Mouse (Mus musculus) megakaryocyte-erythroid progenitor cell, adult 5-6 weeks (primary cell): ENCODE data around the gene Mat2a. TPM values are rescaled to one million over a fixed set of nuclear protein-coding genes. Genes with fewer than 3 reads are reported as not detected.

Source experiments
- ATAC-seq: replicated peaks from 2 replicates; pipeline ENCODE4 v1.8.0; 2016; ENCODE audit warnings: mild to moderate bottlenecking, inconsistent platforms; ENCODE audit not compliant: severe bottlenecking, poor library complexity, low FRiP score, low TSS enrichment
- total RNA-seq, 2 experiments: library from RNA; stranded (forward) in 1 of 2; stranded (reverse) in 1 of 2; fragments of 200-1000, 215-1000 nt in 1 of 2; fragments of >200 nt in 1 of 2; fragmentation: Nextera tagmentation in 1 of 2; gene quantifications; 2 replicates each; pipeline ENCODE4 v1.2.3; 2014 to 2017

Mat2a gene
- total RNA-seq, 2 experiments from 2014 or later = 235 to 732 TPM

- ATAC-seq = no peak
Observed at GRCm38 (mm10) chr6:72425646-72426045, 13.7 kb downstream of the Mat2a start.

DNA sequence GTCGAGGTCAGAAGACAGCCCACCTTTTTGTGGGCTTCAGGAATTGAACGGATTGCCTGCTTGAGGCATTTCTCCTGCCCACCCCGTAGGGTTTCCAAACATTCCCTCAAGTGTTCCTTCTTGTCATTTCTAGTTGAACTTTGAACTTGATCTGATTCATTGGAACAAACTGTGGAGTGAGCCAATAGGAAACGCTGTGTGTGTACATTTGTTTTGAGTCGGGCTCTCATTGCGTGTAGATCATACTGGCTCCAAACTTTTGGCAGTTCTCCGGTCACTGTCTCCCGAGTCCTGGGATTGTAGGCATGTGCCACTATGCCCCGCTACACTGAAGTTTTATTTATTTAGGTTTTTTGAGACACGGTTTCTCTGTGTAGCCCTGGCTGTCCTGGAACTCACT lies 18.5 kb downstream of the Mat2a start:
- no peak for ATAC-seq

GRCm38 (mm10) chr6:72419806-72420205 lies 19.6 kb downstream of the Mat2a start:
- no peak for ATAC-seq

GRCm38 (mm10) chr6:72418279-72418678 lies 21.1 kb downstream of the Mat2a start:
- ATAC-seq = no peak

DNA sequence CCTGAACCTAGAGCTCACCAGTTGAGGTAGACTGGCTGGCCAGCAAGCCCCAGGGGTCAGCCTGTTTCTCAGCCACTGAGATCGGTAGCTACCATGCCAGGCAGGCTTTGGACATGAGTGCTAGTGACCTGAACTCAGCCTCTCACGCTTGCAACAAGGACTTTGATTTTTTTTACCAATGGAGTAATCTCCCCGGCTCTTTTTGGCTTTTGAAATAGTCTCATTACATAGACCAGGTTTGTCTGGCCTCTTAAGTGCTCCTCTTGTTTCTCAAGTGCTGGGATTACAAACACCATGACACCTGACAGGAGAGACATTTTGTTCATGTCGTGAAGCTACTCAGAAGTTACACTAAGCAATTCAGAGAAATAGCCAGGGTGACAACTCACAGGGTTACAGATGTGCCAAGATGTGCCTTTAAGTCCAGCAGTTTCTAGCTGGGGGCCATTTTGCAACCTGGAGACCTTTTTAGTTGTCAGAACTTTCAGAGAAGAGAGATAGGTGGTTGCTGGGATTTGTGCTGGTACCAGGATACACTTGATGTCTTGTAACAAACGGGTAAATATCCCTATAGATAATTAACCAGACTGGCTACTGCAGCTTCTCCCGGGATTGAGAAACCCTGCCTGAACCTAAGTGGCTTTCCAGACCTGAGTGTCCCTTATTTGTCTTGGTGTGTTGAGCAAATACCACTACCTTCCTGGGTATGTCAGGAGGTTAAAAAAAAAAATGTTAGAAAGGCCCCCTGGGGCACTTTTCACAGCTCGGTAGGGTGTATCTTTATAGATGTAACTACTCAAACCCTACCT lies 23.2 kb downstream of the Mat2a start:
- no peak for ATAC-seq

GRCm38 (mm10) chr6:72415181-72415580 lies 24.2 kb downstream of the Mat2a start:
- no peak; the same call in 1 of the 2 replicates for ATAC-seq

GRCm38 (mm10) chr6:72414076-72414756 lies 25.1 kb downstream of the Mat2a start, which contains the start of gene Ggcx:
Gene Ggcx (plus strand): TSS chr6:72414308.
- peak; percentile 94 for ATAC-seq

- ATAC-seq = no peak
Observed at GRCm38 (mm10) chr6:72410518-72410917, 28.8 kb downstream of the Mat2a start.

- no peak for ATAC-seq
Observed at GRCm38 (mm10) chr6:72410003-72410402, 29.4 kb downstream of the Mat2a start.

DNA sequence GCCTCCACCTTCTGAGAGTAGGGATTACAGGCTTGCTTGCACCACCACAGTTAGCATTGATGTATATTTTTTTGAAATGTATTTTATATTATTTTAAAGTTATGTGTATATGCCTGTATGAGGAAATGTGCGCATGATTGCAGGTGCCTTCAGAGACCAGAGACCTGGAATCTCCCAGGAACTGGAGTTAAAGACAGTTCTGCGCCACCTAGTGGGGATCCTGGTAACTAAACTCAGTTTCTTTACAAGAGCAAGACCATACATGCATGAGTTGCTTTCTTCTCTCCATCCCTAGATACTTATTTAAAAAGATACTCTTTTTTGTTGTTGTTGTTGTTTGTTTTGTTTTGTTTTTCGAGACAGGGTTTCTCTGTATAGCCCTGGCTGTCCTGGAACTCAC lies 29.8 kb downstream of the Mat2a start:
- ATAC-seq = no peak

DNA sequence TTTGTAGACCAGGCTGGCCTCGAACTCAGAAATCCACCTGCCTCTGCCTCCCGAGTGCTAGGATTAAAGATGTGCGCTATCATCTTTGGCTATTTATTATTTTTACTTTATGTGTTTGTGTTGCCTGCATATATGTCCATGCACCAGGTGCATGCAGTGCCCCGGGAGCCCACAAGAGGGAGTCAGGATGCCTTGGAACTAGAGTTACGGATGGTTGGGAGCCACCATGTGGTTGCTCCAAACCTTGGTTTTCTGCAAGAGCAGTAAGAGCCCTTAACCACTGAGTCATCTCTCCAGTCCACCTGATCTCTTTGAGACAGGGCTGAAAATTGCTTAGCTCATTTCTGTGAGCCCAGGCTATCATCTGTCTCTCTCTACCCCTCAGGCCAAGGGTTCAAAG lies 32.2 kb downstream of the Mat2a start:
- peak; percentile 96 for ATAC-seq

GRCm38 (mm10) chr6:72405356-72405755 lies 34.0 kb downstream of the Mat2a start:
- ATAC-seq = no peak

DNA sequence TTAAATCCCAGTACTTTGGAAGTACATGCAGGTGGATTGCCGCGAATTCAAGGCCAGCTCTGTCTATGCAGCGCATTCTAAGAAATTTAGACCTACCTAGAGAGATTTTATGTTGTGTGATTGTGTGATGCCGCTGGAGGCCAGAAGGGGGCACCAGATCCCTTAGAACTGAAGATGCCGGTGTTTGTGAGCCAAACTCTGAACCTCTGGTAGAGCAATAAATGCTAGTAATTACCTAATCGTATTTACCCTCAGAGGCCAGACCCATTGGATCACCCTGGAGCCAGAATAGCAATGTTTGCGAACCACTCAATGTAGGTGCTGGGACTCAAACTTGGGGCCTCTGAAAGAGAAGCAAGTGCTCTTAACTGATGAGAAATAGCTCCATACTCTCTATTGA lies 37.5 kb downstream of the Mat2a start:
- peak; percentile 72 for ATAC-seq

GRCm38 (mm10) chr6:72399967-72400366 lies 39.4 kb downstream of the Mat2a start:
- no peak for ATAC-seq

DNA sequence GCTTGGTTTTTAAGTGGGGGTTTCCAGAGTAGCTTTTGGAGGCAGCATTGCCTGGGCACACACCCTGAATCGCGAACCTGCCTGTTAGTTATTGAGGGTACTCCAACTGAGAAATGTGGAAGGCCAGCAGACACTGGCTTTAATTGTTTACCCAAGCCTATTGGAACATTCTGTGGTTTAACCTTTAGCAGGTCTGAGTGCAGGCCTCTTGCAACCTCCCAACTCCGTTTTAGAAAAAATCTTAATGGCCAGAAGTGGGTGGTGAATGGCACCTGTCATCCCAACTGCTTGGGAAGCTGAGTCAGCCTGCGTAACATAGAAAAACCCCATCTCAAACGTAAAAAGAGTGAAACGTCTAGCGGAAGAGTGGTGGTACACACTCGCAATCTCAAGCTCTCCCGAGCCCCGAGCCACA lies 42.5 kb downstream of the Mat2a start:
- ATAC-seq = no peak

- no peak for ATAC-seq
Observed at GRCm38 (mm10) chr6:72392341-72392740, 47.0 kb downstream of the Mat2a start.

GRCm38 (mm10) chr6:72390795-72391521 lies 48.4 kb downstream of the Mat2a start:
- ATAC-seq = peak; percentile 20; the same call in 1 of the 2 replicates

DNA sequence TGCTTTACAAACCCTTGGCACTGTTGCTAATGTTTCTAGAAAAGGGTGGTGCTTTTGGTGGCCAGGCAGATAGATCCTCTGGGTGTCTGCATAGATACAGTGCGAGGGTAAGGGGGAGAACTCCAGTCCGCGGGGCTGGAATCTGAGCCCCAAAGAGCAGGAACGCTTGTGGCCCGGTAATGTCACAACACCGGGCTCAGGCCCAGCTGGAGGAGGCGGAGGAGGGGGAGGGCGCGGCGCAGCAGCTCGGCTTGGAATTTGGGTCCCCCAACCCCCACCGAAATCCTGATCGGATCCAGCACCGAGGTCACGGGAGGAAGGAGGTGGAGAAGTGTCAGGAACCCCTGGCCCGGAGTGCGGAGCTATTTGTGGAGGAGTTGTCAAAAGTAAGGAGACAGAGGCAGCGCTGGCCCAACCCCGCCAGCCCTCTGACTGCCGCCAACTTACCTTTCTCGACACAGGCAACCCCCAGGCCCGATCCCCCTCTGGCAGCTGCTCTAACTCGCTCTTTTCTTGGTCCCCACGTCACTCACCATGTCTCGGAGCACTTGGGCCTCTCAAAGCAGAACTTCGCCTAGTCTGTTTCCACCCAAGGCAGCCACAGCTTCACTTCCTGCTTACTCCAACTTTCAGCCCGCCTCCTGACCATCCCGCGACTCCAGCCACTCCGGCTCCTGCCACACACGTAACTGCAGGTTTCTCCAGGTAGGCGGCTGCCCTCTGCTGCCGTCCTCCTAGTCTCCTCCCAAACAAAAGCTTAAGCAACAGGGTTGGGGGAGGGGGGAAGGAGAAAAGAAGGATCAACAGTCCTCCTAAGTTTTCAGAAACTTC lies 49.2 kb downstream of the Mat2a start, which contains the start of gene Vamp8:
TSS of gene Vamp8 (minus strand) at position 763 of the 831 bp plus-strand sequence.
- peak; percentile 15; the same call in 1 of the 2 replicates for ATAC-seq

GRCm38 (mm10) chr6:72389471-72389940 lies 49.9 kb downstream of the Mat2a start:
- ATAC-seq = peak; percentile 85
